Mouse (Mus musculus) monocyte, adult 5-6 weeks (primary cell): ENCODE measurements around the gene Fam71a. TPM values are rescaled to one million over a fixed set of nuclear protein-coding genes. Genes with fewer than 3 reads are reported as not detected.

Experiments
- ATAC-seq: fragments of 153-309, 156-312 bp; replicated peaks from 2 replicates; pipeline ENCODE4 v1.8.0; 2017; ENCODE audit warnings: mild to moderate bottlenecking; ENCODE audit not compliant: low TSS enrichment, insufficient number of reproducible peaks, severe bottlenecking, poor library complexity, low FRiP score
- total RNA-seq: library from RNA; stranded (forward); fragments of 200-1000, 200-491, 200-594 nt; gene quantifications from 3 replicates; pipeline ENCODE4 v1.2.3, GENCODE M21; 2017

Fam71a gene
- 0.21 to 3.1 TPM (median 1.3 TPM) in 3 replicates for total RNA-seq

- ATAC-seq = no peak
These were observed at the start of gene Fam71a for GRCm38 (mm10) chr1:191164717-191165116. Fam71a (minus strand) TSS chr1:191164817.

GRCm38 (mm10) chr1:191211096-191211495 lies 46.5 kb upstream of the Fam71a start:
- ATAC-seq = no peak

- no peak for ATAC-seq
These were observed 41.2 kb upstream of the Fam71a start for GRCm38 (mm10) chr1:191205791-191206190.

GRCm38 (mm10) chr1:191204876-191205275 lies 40.3 kb upstream of the Fam71a start:
- no peak for ATAC-seq

GRCm38 (mm10) chr1:191203496-191203895 lies 38.9 kb upstream of the Fam71a start:
- no peak for ATAC-seq

- ATAC-seq = no peak
These were observed 37.8 kb upstream of the Fam71a start for GRCm38 (mm10) chr1:191202208-191202952.

- ATAC-seq = peak; percentile 88
These were observed 36.4 kb upstream of the Fam71a start for GRCm38 (mm10) chr1:191200816-191201602.

- ATAC-seq = peak; percentile 66
These were observed 33.3 kb upstream of the Fam71a start for GRCm38 (mm10) chr1:191197916-191198315.

GRCm38 (mm10) chr1:191196016-191196415 lies 31.4 kb upstream of the Fam71a start:
- ATAC-seq = no peak

GRCm38 (mm10) chr1:191193657-191194424 lies 29.2 kb upstream of the Fam71a start:
- ATAC-seq = peak; percentile 62

- no peak for ATAC-seq
These were observed 28.1 kb upstream of the Fam71a start for GRCm38 (mm10) chr1:191192751-191193150.

- ATAC-seq = no peak
These were observed 27.6 kb upstream of the Fam71a start for GRCm38 (mm10) chr1:191192213-191192612.

GRCm38 (mm10) chr1:191189671-191190372 lies 25.2 kb upstream of the Fam71a start:
- no peak for ATAC-seq

- ATAC-seq = no peak
These were observed 21.8 kb upstream of the Fam71a start for GRCm38 (mm10) chr1:191186386-191186770.

- no peak for ATAC-seq
These were observed 21.3 kb upstream of the Fam71a start for GRCm38 (mm10) chr1:191185761-191186385.

GRCm38 (mm10) chr1:191184841-191185251 lies 20.2 kb upstream of the Fam71a start:
- no peak for ATAC-seq

GRCm38 (mm10) chr1:191184066-191184815 lies 19.6 kb upstream of the Fam71a start:
- ATAC-seq = no peak
